Mouse (Mus musculus) Muller cell, postnatal 12 days (primary cell): ENCODE results near the gene Zfp950.
A peak's percentile ranks its signal among the peaks of the same experiment; 100 is the strongest.
"Not testable (repeated sequence)": the region's sequence is repeated elsewhere in the genome, so short reads cannot be mapped to it uniquely, and the experiment has no call there.

Experiments used
- DNase-seq: peaks from one replicate; pipeline ENCODE4 v3.0.0-alpha.2; 2015; ENCODE audit errors: inconsistent ontology term

Zfp950 gene

DNA sequence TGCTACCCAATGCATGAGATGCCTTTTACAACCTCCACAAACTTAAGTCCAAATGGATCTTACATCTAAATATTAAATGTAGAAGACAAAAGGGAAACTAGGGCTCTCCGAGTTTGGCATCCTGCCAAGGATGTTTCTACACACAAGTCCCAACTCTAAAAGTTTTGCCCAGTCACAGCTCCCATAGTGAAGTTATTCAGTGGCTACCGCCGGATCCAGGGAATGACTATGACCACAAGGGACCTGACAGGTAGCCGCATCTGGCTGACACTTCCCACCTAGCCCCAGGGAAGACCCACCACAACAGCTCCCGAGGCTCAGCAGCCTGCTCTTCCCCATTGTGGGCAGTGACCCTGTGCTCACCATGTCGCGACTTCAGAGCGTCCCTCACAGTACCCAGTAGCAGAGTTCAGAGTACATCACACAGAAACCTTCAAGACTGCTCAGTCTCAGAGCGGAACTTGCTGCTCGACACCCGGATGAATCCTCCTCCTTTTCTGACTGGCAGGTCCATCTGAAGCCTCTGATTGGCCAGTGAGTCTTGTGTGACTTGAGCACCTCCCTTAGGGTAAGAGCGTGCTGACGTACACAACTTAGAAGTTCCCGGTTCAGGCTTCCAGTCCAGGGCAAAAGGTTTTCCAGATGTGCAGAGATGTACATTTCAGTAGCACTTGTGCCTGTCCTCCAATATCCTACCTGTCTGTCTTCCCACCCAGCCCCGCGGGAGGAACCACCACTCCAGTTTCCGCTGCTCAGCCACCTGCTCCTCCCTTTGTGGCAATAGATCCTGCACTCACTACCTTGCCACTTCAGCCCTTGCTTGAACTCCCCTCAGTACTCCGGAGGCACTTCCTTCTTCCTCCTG, at the start of gene Zfp950:
Gene Zfp950 (minus strand): TSS at position 499 of the 865 bp plus-strand sequence.
- DNase-seq: peak; percentile 85

DNA sequence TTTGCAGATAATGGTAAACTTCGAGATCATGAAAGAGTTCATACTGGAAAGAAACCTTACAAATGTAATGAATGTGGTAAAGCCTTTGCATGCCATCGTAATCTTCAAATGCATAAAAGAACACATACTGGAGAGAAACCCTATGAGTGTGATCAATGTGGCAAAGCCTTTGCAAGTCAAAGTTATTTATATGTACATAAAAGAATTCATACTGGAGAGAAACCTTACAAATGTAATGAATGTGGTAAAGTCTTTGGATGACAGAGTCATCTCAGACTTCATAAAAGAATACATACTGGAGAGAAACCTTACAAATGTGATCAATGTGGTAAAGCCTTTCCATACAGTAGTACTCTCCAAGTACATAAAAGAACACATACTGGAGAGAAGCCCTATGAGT, 43.0 kb upstream of the Zfp950 start, which contains the start of gene Gm6020:
Gene Gm6020 (plus strand): TSS at position 301 of the 400 bp plus-strand sequence.
- not testable (repeated sequence) for DNase-seq

DNA sequence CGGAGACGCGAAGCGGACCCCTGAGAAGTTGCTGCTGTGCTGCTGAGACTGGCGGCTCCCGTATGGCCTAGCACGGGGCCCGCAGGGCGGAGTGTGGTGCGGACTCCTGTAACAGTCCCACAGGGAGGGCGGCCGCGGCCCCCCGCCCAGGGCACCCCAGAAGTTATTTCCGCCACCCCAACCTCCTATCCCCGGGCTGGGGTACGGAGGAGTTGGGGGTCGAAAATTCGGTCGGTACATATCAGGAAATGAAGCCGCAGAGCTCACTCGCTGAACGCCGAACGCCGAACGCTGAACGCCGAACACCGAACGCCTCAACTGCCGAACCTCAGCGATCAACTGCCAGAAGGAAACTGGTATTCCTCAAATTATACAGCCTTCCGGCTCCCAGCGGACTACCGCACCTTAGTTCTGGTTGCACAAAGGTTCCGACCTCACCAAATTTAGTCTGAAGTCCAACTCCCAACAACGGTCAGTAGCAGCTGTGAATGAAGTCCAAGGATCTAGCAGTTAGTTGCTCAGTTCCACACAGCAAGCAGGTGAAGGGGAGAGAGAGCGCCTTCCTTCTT, 35.2 kb upstream of the Zfp950 start, which contains the start of gene Gm7102:
Gene Gm7102 (minus strand): TSS at position 554 of the 569 bp plus-strand sequence.
- DNase-seq: no peak

DNA sequence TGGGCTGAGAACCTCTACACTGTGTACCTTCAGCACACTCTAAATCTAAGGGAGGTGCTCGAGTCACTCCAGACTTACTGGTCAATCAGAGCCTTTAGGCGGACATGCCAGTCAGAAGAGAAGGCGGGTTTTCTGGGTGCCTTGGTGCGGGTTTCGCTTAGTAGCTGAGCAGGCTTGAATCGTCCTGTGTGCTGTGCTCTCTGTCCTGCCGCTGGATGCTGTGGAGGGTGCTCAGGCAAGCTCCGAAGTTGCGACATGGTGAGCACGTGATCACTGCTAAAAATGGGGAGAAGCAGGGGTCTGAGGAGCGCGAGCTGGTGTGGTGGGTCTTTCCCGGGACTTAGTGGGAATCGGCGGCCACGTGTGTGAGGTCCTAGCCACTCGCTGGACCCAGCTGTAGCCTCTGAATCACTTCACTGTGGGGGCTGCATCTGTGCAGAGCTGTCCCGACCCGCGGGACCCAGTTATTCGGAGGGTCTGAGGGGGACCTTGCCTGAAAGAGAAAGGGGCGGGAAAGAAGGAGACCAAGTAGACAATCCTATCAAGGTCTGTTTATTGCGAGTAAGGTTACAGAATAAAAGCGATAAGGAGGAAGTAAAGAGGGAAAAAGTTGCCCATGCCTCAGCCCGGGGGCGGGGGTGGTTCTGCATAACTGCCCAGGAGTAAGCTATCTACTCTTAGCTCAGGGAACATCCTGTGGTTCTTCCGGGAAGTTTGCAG, 11.2 kb upstream of the Zfp950 start:
- peak; percentile 51 for DNase-seq

DNA sequence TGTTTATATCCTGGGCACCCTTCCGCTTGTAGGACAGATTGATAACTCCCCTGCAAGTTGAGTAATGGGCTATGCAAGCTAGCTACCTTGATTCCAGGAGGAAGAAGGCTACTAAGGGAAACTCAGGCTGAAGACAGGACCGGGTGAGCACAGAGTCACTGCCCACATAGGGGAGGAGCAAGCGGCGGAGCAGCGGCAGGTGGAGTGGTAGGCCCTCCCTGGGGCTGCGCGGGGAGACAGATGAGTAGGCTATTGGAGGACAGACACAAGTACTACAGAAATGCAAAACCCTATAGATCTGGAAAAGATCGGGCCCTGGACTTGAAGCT, 10.7 kb upstream of the Zfp950 start:
- DNase-seq: no peak

DNA sequence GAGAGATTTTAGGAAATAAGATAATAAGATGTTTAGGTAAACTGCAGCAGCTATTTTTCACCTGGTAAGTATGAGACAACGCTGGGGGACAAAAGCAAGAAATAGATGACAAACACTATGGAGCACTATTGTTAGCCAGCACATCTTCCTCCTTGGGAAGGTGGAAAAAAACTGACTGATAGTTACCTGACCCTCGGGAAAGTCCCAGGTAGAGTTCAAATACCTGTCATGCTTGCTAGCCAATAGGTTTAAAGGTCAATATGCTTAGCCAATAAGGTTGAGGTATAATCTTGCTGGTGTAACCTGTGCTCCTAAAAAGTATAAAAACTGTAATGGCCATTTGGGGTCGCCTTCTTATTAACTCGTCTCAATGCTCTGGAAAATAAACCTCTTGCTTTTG, 659 bp upstream of the Zfp950 start:
- DNase-seq: no peak

DNA sequence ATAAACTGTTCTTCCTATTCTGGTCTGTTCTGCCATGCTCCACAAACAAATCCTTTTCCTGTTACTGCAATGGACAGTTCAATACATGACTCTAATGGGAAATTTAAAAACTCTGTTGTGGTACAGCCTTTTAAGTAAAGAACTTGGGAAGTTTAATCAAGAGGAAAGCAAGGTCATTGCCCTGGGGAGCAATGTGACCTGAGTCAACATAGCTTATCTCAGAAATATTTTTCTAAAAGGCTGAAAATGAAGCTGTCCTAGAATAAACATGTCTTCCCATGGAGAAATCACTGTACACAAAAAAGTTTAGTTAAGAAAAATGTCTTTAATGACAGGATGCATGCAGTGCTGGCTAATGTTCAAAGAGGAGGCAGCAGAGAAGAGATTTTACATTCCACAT, 2.0 kb downstream of the Zfp950 start:
- DNase-seq: no peak

DNA sequence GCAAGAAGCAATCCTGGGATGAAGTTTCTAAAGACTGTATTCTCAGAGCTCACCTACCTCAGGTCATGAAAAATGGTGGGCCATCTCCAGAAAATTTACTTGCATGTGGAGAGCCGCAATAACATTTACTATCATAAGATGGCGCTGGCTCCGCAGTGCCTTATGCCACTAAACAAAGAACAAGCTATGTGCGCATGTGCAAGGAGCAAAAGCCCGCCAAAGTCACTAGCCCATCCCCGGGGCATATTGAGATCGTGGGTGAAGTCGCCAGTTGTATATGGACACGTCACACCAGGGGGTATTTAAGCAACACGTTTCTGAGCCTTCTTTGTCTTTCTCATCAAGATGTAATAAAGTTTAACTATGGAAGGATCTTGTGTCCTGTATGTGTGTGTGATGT, 9.5 kb downstream of the Zfp950 start:
- DNase-seq: no peak

DNA sequence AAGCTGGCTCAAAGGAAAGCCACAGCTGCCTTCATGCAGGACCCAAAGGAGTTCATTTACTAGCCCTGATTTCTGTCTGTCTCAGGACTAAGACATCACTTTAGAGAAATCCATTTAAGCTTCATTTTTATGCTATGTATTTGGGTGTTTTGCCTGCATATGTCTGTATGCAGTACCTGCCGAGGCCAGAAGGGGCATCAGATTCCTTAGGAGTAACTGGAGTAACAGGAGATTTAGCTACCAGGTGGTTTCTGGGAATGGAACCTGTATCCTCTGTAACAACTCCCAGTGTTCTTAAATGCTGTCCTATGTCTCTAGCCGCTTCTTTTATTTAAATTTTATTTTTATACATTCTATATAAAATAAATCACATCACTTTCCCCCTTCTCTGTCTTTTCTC, 30.5 kb downstream of the Zfp950 start:
- DNase-seq: no peak

DNA sequence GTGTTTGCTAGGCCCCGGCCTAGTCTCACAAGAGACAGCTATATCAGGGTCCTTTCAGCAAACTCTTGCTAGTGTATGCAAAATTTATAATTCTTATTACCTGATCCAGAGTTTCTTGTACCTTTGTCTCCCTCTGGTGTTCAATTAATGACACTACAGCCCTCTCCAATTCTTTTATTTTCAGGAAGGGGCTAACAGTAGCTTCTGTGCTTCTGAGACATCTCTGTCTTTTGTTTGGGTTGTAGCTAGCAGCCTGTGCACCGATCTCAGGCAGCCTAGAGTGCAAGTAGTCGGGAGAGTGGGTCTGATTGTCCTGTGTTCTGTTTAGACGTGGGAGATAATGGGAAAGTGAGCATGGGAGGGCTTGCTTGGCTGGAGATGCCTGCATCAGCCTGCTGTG, 42.9 kb downstream of the Zfp950 start:
- peak; percentile 10 for DNase-seq

DNA sequence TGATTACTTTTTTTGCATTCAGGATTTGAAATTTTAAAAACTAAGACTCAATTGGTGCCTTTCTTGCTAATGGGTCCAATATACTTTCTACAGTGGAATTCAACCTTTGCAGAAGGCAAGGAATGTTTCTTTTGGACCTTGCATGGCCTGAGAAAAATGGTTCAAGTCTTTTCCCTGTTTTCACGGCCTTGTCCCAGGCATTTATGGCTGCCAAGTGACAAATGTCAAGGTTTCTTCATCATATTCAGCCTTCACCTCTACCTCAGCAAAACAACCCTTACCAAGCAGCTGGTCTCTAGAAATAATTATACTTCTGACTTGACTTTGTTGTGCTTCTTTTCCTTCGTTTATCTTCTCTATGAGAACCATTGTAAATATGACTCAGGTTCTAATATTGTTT, 43.9 kb downstream of the Zfp950 start:
- DNase-seq: no peak

DNA sequence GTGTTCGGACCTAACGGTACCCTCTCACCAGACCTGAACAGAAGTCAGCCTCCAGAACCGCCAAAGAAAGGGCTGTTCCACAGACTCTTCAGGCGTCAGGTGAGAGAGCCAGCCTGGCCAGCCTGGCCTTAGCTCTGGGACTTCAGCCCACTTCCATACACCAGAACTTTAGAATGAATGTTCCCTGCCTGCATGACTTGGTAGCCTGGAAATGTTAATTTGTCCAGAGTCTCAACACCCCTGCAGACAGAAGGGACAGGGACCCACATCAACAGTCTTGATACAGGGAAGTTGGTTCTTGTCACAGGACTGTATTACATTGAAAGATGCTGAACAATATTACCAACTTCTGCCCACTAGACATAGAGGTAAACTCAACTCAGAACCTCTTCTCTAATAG, 50.1 kb downstream of the Zfp950 start:
- DNase-seq: no peak

DNA sequence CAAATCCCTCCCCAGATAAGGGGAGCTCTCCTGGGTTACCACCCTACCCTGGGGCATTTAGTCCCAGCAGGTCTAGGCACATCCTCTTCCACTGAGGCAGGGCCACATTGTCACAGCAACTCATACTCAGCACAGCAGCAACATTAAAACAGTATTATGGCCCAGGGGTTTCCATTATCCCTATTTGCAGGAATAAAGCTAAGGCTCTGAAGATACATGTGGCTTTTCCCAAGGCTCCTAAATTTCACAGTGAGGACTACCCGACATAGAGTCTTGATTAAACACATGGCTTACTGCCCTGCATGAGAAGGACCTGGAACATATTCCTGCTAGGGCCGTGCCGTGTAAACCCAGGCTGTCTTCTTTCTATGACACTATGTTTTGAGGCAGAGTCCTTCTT, 51.6 kb downstream of the Zfp950 start:
- no peak for DNase-seq

DNA sequence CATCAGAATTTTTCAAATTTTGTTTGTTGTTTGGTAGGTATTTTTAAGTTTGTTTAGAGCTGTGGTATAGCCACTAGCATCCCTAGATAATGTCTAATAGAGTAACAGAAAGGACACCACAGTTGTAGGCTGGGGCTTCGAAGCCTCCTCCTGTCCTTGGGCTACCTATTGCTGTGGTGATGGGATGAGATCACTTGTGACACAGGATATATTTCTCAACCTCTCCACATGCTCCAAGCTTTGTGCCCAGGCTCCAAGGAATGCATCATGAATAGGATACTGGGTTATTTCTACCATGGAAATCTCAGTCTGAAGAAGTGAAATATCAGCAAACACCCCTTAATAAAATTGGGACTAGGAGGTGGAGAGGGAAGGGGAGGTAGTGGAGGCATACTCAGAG, 52.9 kb downstream of the Zfp950 start:
- no peak for DNase-seq

DNA sequence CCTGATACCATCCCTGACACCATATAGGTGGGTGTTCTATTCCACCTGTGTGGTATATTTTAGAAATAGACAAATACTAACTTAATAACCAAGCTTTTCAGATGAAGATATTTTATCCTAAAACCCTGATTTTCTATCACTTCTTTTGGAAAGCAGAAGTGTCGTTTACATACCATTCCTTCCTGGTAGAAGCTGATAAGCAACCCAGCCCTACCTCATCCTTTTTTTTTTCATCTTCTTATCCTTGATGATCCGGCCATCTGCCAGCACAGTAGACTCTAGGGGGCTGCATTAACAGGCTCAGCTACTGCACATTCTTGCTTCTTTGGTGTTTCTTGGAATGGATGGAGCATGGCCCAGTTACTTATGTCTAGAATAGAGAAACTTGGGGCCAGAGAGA, 55.4 kb downstream of the Zfp950 start:
- no peak for DNase-seq

DNA sequence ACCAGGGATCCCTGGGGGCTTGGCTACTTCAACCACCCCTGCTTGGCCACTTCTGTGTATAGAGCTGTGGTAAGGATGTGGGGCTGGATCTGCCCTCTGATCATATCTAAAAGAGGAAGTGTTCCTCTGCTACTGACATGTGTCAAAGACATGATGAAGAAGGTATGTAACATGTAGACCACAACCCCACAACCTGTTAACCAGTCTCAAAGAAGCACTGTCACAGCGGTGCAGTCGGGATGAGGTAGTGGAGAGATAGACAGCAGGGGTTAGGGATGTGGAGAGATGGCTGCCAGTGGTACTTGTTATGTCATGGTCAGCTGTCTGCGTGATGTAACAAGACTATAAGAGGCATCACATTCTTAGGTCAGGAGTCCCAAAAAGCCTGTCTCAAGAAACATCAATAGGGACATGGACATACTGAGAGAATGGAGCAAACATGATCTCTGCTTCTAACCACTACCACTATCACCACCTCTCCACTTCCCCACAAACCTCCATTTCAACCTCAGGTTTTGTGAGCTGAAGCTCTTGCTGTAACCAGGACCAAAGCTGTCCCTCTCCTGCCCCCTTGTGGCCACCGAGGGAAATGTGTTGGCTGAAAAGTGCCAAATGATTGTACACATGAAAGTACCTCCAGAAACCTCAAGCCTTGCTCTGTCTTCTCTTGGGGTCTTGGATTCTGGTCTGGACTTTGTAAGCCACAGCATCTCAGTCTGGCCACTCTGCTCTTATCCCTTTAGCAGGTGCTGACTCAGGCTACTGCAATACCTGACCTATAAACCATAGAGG, 56.3 kb downstream of the Zfp950 start:
- DNase-seq: peak; percentile 79

DNA sequence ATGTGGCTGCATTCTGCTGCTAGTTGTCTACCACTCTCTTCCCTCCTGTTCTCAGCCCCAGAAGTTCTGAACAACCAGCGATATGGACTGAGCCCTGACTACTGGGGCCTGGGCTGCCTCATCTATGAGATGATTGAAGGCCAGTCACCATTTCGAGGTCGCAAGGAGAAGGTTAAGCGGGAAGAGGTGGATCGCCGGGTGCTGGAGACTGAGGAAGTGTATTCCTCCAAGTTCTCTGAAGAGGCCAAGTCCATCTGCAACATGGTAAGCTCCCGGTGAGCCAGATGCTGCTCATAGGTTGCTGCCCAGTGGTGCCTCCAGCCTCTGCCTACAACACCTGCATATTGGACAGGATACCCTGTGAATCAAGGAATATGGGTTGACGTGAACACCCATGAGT, 57.6 kb downstream of the Zfp950 start:
- no peak for DNase-seq

DNA sequence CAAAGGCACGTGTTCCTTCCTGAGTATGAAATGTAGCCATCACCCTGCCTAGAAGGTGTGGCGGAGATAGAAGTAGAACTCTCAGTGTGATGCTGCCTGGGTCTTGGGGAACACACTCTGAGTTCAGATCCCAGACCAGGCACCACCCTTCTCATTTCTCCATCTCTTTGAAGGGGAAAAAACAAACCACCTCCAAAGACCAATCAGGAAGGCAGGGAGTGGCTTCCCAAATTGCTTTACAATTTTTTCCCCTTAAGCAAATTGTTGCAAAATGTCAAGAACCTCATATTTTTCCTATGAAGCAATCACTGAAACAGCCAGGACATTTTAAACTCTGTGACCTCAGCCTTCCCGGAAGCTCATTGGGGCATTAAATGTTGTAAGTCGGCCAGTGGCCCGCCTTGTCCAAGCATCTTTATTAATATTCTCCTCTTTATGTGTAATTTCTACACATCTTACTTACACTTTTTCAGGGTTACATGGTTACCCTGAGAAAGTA, 60.3 kb downstream of the Zfp950 start:
- DNase-seq: peak; percentile 31

DNA sequence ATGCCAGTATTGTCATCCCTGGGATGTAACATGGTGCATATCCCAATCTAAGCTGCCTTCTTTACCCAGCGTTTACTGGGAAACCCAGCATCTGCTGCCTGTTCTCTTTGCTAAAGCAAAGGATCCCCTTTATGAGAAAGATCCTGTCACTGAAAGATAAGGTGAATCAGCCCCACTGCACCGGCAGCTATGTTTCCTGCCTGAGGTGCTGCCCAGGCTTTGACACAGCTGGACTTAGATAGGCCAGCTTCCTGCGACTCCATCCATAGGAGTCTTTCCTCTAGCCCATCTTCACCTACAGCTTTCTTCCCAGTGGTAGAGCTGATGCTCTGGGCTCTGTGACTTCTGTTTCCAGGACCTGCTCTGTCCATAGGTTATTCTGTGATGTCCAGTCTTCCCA, 62.0 kb downstream of the Zfp950 start:
- no peak for DNase-seq

DNA sequence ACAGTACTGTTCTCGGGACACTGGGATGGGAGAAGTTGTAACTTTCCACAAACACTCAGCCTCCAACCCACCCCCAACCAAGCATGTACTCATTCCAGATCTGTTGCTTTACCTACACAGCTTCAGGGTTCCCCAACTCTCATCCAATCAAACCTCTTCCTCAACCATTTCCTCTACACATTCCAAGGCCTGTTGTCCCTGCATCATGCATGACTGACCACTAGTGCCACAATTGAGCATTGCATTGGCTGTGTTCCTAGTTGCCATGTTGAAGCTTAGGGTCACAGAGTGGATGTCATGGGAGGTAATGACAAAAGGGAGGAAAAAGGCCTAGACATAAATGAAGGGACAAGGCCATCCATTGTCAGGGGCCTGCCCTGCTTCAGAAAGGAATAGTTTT, 75.6 kb downstream of the Zfp950 start:
- DNase-seq: peak; percentile 66

DNA sequence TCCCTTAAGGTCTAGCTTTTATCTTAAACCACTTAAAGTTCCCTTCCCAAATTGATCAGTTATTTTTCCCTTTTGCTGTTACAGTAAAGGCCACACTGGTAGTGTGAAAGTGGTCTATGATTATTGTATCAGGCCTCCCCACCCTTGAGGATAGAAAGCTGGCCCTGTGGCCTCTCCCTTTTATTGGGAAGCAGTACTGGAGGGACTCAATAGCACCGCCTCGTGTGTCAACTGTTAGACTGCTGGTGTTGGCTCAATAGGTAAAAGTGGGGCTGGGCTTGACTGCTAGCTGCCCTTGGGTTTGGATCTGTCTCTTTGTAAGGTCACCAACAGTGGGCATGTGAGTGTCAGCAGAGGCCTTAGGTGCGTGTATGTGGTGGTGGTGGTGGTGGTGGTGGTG, 76.3 kb downstream of the Zfp950 start:
- DNase-seq: no peak

DNA sequence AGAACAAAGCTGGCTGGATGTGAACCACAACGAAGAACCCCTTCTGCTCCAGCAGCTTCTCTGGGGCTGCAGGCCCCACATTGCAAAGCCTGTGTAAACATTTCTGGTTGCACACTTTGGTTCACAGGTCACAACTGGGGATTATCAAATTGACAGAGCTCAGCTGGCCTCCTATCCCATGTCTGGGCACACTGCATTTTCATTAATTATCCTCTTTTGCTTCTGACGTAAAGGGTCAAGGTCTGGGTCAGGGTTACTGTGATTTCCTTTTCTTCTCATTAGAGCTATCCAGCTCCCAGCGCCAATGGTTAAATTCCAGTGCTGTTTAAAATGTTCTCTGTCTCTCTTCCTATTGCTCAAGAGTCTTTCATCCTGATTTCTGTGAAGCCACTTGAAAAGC, 83.1 kb downstream of the Zfp950 start:
- DNase-seq: peak; percentile 56
